Mouse (Mus musculus): ENCODE data around the gene Rims4.

DNA sequence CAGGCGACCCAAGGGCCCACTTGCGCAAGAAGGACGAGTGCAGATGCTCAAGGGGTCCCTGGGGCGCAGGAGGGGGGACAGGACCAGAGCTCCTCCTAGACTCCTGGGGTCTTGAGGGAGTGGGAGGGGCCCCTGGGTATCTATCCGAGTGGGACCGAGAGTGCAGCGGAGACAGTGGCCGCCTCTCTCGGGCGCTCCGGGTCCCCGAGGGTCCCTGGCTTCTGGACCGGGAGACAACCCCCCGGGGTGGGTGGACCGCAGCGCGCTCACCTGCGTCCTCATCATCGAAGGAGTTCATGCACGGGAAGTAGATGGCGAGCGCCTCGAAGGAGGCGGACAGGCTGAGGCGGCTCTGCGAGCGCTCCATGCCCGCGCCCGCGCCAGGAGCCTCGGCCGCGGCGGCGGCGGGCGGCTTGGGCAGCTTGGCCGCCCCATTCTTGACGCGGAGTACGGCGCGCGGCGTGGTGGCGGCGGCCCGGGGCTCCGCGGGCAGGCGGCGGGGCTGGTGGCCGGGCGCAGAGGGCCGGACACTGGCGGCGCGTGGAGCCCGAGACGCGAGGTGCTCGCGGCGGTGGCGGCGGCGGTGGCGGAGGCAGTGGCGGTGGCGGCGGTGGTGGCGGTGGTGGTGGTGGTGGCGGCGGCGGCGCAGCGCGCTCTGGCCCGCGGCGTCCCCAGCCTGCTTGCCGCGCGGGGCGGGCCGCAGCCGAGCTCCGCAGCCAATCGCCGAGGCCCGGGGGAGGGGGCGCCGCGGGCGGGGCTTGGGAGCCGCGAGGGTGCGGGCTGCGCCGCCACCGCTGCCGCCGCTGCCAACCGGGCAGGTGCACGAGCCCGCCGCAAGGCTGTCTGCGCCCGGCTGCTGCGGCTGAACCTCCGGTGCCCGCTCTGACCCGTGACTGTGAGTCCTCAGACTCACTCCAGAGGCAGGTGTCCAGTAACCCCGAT is at the start of gene Rims4:
- no peak for TF ChIP-seq GATA1 (IDR thresholded peaks at IDR 0.05; ENCODE audit: low read length)
- TF ChIP-seq TAL1 (IDR thresholded peaks at IDR 0.05; ENCODE audit: low read length), result no peak

Measured in erythroblast, embryonic 14.5 days (primary cell).